Mouse (Mus musculus) thymus, postnatal 14 days (tissue): ENCODE measurements around the gene Nyap1.

Source experiments
- DNase-seq: peaks from one replicate; pipeline ENCODE4 v3.0.0; 2021

Nyap1 gene

GRCm38 (mm10) chr5:137690531-137690930, 50.9 kb downstream of the Nyap1 start:
- no peak for DNase-seq

- peak; percentile 66 for DNase-seq
Observed at GRCm38 (mm10) chr5:137689974-137690373, 51.4 kb downstream of the Nyap1 start.

- peak; percentile 64 for DNase-seq
Observed at GRCm38 (mm10) chr5:137686127-137686790, 55.1 kb downstream of the Nyap1 start.

GRCm38 (mm10) chr5:137685653-137686052, 55.8 kb downstream of the Nyap1 start:
- DNase-seq: no peak

DNA sequence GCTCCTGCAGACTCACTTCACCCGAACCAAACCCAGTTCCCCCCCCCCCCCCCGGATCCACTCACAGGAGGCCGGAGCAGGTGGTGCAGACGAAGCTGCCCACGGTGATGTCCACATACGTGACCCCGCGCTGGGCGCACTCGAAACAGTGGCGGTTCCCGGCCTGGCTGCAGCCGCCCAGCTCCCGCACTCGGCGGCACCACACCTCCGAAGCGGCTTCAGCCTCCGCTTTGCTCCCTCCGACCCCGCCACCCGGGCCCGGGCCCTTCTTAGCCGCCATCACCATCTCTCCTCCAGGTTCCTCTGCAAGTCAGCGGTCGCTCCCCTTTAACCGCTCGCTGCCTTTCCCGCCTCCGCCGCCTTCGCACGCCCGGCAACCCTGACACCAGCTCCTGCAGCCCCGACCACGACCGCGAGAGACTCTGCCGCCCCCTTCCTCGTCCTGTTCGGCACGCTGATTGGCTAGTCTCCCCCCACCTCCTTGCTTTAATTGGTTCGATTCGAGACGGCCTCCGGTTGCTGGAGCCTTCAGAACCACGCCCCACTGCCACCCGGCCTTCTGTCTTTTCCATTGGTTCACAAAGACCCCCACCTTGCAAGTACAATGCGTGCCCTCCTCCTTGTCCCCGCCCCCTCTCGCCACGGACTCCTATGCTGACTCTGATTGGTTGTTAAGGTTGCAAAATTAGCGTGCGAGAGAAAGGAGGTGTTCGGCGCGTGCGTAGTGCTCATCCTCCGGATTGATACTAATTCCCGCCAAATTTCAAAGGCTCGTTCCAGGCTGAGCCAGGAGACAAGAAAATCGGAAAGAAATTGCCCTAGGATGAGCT, 56.9 kb downstream of the Nyap1 start, which contains the start of gene Agfg2:
Gene Agfg2 (minus strand): TSS at position 433 of the 830 bp plus-strand sequence.
- DNase-seq: peak; percentile 99

DNA sequence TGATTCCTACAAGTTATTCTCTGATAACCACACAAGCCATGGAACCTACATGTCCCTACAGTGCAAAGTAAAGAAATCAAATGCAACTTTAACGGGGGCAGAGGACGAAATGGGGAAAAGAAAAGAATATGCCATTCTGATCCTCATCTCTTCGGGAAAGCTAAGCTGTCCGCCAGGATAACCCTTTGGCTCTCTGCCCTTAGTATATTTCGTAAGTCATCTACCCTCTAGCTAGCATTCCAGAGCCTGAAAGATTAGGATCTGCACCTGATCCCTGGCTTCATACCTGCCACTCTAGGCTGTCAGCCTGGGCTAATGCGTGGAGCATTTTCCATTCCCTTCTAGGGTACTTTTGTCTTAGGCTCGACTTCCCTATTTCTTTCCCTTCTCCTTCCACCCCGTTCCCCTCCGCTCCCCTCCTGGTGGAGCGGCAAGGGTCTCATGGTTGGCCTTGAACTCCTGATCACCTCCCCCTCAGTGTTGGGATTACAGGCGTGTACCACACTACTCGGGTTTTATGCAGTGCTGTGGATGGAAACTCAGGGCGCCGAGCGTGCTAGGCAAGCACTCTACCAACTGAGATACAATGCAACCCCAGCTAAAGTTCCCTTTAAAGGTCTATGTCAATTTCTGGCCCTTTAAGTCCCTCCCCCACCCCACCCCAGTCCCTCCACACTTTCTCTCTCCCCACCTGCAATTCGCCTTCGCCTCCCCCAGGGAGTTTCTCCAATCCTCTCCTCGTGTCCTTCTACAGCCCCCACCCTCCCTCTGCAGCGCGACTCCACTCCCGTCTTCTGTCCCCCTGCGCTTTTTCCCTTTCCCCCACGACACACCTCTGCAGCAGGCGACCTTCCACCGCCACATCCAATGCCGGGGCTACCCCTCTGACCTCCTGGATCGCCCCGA, 57.8 kb downstream of the Nyap1 start:
- peak; percentile 56 for DNase-seq

DNA sequence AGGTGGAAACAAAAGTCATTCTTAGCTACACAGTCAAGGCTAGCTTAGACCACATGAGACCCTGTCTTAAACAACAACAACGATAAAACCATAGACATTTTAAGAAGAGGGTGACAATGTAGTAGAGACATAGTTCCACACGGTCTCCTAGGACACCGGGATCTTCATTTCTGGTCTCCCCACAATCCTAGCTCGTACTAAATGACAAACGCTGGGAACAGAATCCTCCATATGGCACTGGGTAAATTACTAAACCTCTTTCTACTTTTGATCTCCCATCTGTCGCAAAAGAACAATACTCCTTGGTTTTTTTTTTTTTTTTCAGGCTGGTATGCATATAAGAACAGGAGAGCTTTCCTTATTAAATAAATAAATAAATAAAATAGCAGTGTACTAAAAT, 58.9 kb downstream of the Nyap1 start:
- DNase-seq: no peak
